Mouse (Mus musculus) R1 (cell line): ENCODE data around the gene 5730507C01Rik.
"Not testable (repeated sequence)": the region's sequence is repeated elsewhere in the genome, so short reads cannot be mapped to it uniquely, and the experiment has no call there.

ENCODE experiments used
- DNase-seq: peaks from one replicate; pipeline ENCODE4 v3.0.0-alpha.2; 2018; ENCODE audit warnings: low read depth, low spot score

Gene 5730507C01Rik

DNA sequence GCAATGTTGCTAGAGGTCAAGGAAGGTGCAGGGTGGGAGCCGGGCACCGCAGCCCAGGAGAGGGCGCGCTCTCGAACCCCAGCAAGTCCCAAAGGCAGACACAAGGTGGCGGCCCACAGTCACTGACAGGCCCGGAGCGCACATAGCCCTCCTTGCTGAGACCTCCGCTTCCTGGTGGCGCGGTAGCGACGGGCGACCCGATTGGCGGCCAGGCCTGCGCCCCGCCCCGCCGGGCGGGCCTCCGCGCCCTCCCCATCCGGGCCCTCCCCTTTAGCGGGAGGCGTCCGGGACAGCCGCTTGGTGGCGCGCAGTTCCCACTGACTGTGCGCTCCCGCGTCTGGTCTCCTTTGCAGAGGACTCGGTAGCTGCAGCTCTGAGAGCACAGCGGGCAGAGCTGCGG is at the start of gene 5730507C01Rik:
Gene 5730507C01Rik (plus strand): TSS at position 340 of the 400 bp plus-strand sequence.
- no peak for DNase-seq

DNA sequence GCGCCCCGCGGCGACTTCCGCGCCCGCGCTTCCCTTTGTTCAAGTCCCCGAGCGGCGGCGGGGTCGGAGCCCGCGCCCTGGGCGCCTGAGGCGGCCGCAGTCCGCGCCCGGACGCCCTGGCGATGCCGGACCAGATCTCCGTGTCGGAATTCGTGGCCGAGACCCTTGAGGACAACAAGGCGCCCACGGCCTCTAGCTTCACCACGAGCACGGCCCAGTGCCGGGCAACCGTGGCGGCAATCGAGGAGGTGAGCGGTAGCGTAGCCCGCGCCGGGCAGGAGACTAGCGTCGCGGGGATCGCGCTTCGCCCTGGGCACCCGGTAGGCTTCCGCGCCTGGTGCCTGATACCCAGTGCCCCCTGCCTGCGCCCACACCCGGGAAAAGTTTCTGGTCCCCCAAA is 306 bp downstream of the 5730507C01Rik start:
- not testable (repeated sequence) for DNase-seq

DNA sequence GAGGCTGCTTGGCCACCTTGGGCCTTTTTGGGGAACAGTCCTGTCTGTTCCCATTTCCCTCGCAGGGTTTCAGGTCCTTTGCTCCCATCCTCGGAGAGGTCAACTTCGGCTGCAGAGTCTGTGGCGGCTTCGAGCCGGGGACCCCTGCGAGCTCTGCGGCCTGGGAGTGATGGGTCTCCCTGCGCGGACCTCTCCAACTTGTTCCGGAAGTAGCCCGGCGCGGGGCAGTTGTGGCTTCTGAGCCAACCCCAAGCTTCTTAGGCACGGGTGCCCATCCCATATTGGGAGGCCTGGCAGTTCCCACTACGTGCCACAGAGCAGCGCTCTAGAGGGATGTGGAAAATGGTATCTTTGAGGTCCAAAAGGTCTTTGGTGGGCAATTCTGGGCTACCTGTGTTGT is 767 bp downstream of the 5730507C01Rik start:
- not testable (repeated sequence) for DNase-seq
